ENCODE assay signal across 11 mouse cellular contexts in the genomic region with DNA sequence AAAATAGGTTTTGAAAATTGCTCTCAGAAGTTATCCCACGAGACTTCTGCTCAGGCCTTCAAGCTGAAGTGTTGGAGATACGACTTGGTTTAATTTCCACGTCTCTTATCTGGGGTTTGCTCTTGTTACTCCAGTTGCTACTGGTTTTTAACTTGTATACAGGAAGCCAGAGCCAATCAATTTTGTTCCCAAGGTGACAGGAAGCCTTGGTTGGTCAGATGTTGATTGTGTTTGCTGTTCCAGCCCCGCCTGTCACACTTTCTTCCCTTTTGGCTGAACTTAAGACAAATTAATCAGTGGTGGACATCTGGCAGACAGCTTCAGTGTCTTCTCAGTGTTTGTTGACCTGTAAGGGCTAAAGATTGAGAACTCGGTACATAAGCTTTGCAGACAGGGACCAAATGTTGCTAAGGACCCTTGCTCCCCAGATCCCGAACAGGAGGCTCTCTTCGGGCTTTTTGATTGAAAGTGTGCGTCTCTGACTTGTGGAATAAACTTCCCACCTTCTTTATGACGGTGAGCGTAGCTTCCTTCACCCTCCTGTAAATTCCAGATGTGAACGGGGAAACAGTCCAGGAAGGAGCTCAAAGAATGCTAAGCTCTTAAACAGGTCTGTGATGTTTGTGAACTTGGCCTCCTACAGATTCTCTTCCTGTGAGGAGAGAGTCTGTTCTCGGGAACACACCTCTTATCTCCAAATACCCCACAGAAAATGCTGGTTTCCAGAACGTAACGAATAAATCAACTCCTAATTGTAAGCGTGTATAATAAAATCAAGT.
DNase-seq lines count a peak whose midpoint lies in the region; ATAC-seq lines count a peak whose summit lies in the region.
"Had no signal": no experiment of that assay in that cellular context is flagged by ENCODE, and none has a peak within 500 bp of the region (broad histone marks: within the 10 kb centered on the region; RNA-seq: fewer than 3 reads in every experiment).

No protein-coding gene starts in this region.

- 17% methylated on average over 15 of the region's 15 CpGs for WGBS in liver, embryonic 13.5 days (ENCODE audit: insufficient replicate concordance)
- 62% methylated on average over 15 of the region's 15 CpGs for WGBS in hindbrain, embryonic 11.5 days
- 75% methylated on average over 15 of the region's 15 CpGs for WGBS in midbrain, embryonic 16.5 days

- peak; percentile 47 to 63; a peak in 3 of 4 replicates for ATAC-seq in hematopoietic stem cell, adult 5-6 weeks (replicated peaks in 1 of 2; ENCODE audit: insufficient read depth in 1 of 2, low FRiP score in 2 of 2, low TSS enrichment in 1 of 2, low read depth in 1 of 2, poor library complexity in 2 of 2, severe bottlenecking in 2 of 2)
- peak; percentile 87 for ATAC-seq in liver, embryonic 13.5 days (ENCODE audit: low read depth)
- no peak for ATAC-seq in hindbrain, embryonic 11.5 days (ENCODE audit: low FRiP score)
- no peak for ATAC-seq in midbrain, embryonic 16.5 days

- H3K27ac ChIP-seq in liver, embryonic 13.5 days: no peak overlapping the region
- no peak overlapping the region for H3K27ac ChIP-seq in hindbrain, embryonic 11.5 days (ENCODE audit: low read depth, low read length)
- no peak overlapping the region for H3K27ac ChIP-seq in midbrain, embryonic 16.5 days (ENCODE audit: low read length)
- H3K27ac ChIP-seq: hindbrain, embryonic 15.5 days; limb, embryonic 13.5 days had no signal

- intact Hi-C loops in left cerebral cortex, postnatal 36 days (cut with DNase I): no loop called here

- peaks cover 17% of the 10 kb centered on the region for H3K4me1 ChIP-seq in liver, embryonic 13.5 days (replicated peaks)
- H3K4me1 ChIP-seq in hindbrain, embryonic 11.5 days (replicated peaks; ENCODE audit: control insufficient read depth, insufficient read depth, low read length): no peaks in the 10 kb centered on the region
- no peaks in the 10 kb centered on the region for H3K4me1 ChIP-seq in midbrain, embryonic 16.5 days (ENCODE audit: control insufficient read depth, insufficient read depth, low read length)

- no peak overlapping the region for H3K9ac ChIP-seq in liver, embryonic 13.5 days
- no peak overlapping the region for H3K9ac ChIP-seq in hindbrain, embryonic 11.5 days (ENCODE audit: low read depth, low read length)
- no peak overlapping the region for H3K9ac ChIP-seq in midbrain, embryonic 16.5 days (ENCODE audit: low read depth, low read length)
- H3K9ac ChIP-seq: hindbrain, embryonic 15.5 days; limb, embryonic 13.5 days had no signal

- DNase-seq in 416B (ENCODE audit: low read depth): peak; percentile 30
- DNase-seq in MEL-GATA-1-ER (ENCODE audit: extremely low read depth, low read depth): peak; percentile 90
- DNase-seq in liver, embryonic 13.5 days: peak; percentile 45
- no peak for DNase-seq in left cerebral cortex, postnatal 36 days (ENCODE audit: low spot score in 2 of 2)
- no peak for DNase-seq in hindbrain, embryonic 11.5 days (ENCODE audit: low spot score)
- DNase-seq: cerebellum, adult 11 months; spleen, adult 18-20 months had no signal

- no peaks in the 10 kb centered on the region for H3K36me3 ChIP-seq in liver, embryonic 13.5 days
- H3K36me3 ChIP-seq in hindbrain, embryonic 11.5 days (ENCODE audit: control insufficient read depth, insufficient read depth, low read length): no peaks in the 10 kb centered on the region
- H3K36me3 ChIP-seq in midbrain, embryonic 16.5 days (ENCODE audit: control insufficient read depth, insufficient read depth, low read length): no peaks in the 10 kb centered on the region
- H3K36me3 ChIP-seq: hindbrain, embryonic 15.5 days; limb, embryonic 13.5 days had no signal

- H3K4me3 ChIP-seq in liver, embryonic 13.5 days (replicated peaks): no peak overlapping the region; the same call in 1 of the 2 replicates
- H3K4me3 ChIP-seq in hindbrain, embryonic 11.5 days (ENCODE audit: low read depth, low read length): no peak overlapping the region
- no peak overlapping the region for H3K4me3 ChIP-seq in midbrain, embryonic 16.5 days (ENCODE audit: low read depth, low read length)
- H3K4me3 ChIP-seq: hindbrain, embryonic 15.5 days; limb, embryonic 13.5 days had no signal

- peak overlapping the region; percentile 33 for H3K4me2 ChIP-seq in liver, embryonic 13.5 days
- H3K4me2 ChIP-seq in hindbrain, embryonic 11.5 days (replicated peaks; ENCODE audit: low read depth, low read length): no peak overlapping the region
- H3K4me2 ChIP-seq in midbrain, embryonic 16.5 days (ENCODE audit: low read length): no peak overlapping the region
- H3K4me2 ChIP-seq: hindbrain, embryonic 15.5 days; limb, embryonic 13.5 days had no signal

- no peaks in the 10 kb centered on the region for H3K27me3 ChIP-seq in liver, embryonic 13.5 days
- H3K27me3 ChIP-seq in hindbrain, embryonic 11.5 days (ENCODE audit: control insufficient read depth, insufficient read depth, low read length): no peaks in the 10 kb centered on the region
- H3K27me3 ChIP-seq in midbrain, embryonic 16.5 days (ENCODE audit: control insufficient read depth, insufficient read depth, low read depth, low read length): no peaks in the 10 kb centered on the region
- H3K27me3 ChIP-seq: hindbrain, embryonic 15.5 days had no signal

- no peaks in the 10 kb centered on the region for H3K9me3 ChIP-seq in liver, embryonic 13.5 days (replicated peaks)
- H3K9me3 ChIP-seq in hindbrain, embryonic 11.5 days (ENCODE audit: control insufficient read depth, low read length): no peaks in the 10 kb centered on the region
- H3K9me3 ChIP-seq in midbrain, embryonic 16.5 days (replicated peaks; ENCODE audit: control insufficient read depth, low read length, poor library complexity, severe bottlenecking): no peaks in the 10 kb centered on the region
- H3K9me3 ChIP-seq: hindbrain, embryonic 15.5 days; limb, embryonic 13.5 days had no signal

Comparison
In these comparisons a context has a peak if more than half of its experiments do, and no peak if none do; other contexts are left out.
1. DNase-seq: peak in 416B (single experiment), MEL-GATA-1-ER (single experiment) and liver, embryonic 13.5 days (single experiment); none in left cerebral cortex, postnatal 36 days (0 of 2) and hindbrain, embryonic 11.5 days (single experiment).
2. ATAC-seq: peak in hematopoietic stem cell, adult 5-6 weeks (2 of 2) and liver, embryonic 13.5 days (single experiment); none in hindbrain, embryonic 11.5 days (single experiment) and midbrain, embryonic 16.5 days (single experiment).